Mouse (Mus musculus): Measurements from ENCODE around the gene Adprhl2.

- TF ChIP-seq GATA1 (IDR thresholded peaks at IDR 0.05; ENCODE audit: low read length) (no peak), TAL1 (IDR thresholded peaks at IDR 0.05; ENCODE audit: low read length) (no peak)
These were observed 1.1 kb upstream of the Adprhl2 start for GRCm38 (mm10) chr4:126322646-126323045.
